Mouse (Mus musculus): Measurements from ENCODE around the gene Capn8.
A peak's percentile ranks its signal among the peaks of the same experiment; 100 is the strongest.

The Capn8 gene

GRCm38 (mm10) chr1:182564408-182565120 is at the start of gene Capn8:
TSS of gene Capn8 (plus strand) at chr1:182565007.
- no peaks in the 10 kb centered on the region for H3K36me3 ChIP-seq (ENCODE audit: insufficient read depth, low read length)
- H3K4me3 ChIP-seq (replicated peaks; ENCODE audit: low read length): no peak within 1 kb of the TSS
- H3K9me3 ChIP-seq (ENCODE audit: low read length): no peaks in the 10 kb centered on the region
- H3K4me1 ChIP-seq (replicated peaks; ENCODE audit: low read depth, low read length): peaks cover 40% of the 10 kb centered on the region
- H3K27me3 ChIP-seq (ENCODE audit: insufficient read depth, low read length): peaks cover 24% of the 10 kb centered on the region
- no peak for TF ChIP-seq NANOG (IDR thresholded peaks at IDR 0.05; ENCODE audit: borderline replicate concordance, low read length)
- TF ChIP-seq POU5F1 (IDR thresholded peaks at IDR 0.05; ENCODE audit: borderline replicate concordance, low read length): no peak
- peak; percentile 20; the same call in 1 of the 2 replicates for TF ChIP-seq CTCF (conservative IDR thresholded peaks at IDR 0.05; ENCODE audit: low read length)

- Histone ChIP-seq H3K27me3 (ENCODE audit: insufficient read depth, low read length) (peaks cover 82% of the 10 kb centered on the region), H3K4me1 (replicated peaks; ENCODE audit: low read depth, low read length) (peaks cover 67% of the 10 kb centered on the region), H3K4me3 (replicated peaks; ENCODE audit: low read length) (peak within 1 kb of the TSS; percentile 82), H3K9me3 (ENCODE audit: low read length) (no peaks in the 10 kb centered on the region), H3K36me3 (ENCODE audit: insufficient read depth, low read length) (no peaks in the 10 kb centered on the region)
- no peak for TF ChIP-seq NANOG (IDR thresholded peaks at IDR 0.05; ENCODE audit: borderline replicate concordance, low read length)
- no peak for TF ChIP-seq CTCF (conservative IDR thresholded peaks at IDR 0.05; ENCODE audit: low read length)
- TF ChIP-seq POU5F1 (IDR thresholded peaks at IDR 0.05; ENCODE audit: borderline replicate concordance, low read length): no peak
Observed at GRCm38 (mm10) chr1:182516758-182517676, 47.8 kb upstream of the Capn8 start, which contains the start of gene Capn2. TSS of gene Capn2 (minus strand) at chr1:182517608.

GRCm38 (mm10) chr1:182517677-182518011 is 47.2 kb upstream of the Capn8 start:
- Histone ChIP-seq H3K9me3 (ENCODE audit: low read length) (no peaks in the 10 kb centered on the region), H3K36me3 (ENCODE audit: insufficient read depth, low read length) (no peaks in the 10 kb centered on the region), H3K4me3 (replicated peaks; ENCODE audit: low read length) (peak overlapping the region; percentile 82), H3K4me1 (replicated peaks; ENCODE audit: low read depth, low read length) (peaks cover 61% of the 10 kb centered on the region), H3K27me3 (ENCODE audit: insufficient read depth, low read length) (peaks cover 82% of the 10 kb centered on the region)
- no peak for TF ChIP-seq POU5F1 (IDR thresholded peaks at IDR 0.05; ENCODE audit: borderline replicate concordance, low read length)
- TF ChIP-seq NANOG (IDR thresholded peaks at IDR 0.05; ENCODE audit: borderline replicate concordance, low read length): no peak
- no peak for TF ChIP-seq CTCF (conservative IDR thresholded peaks at IDR 0.05; ENCODE audit: low read length)

- Histone ChIP-seq H3K4me1 (replicated peaks; ENCODE audit: low read depth, low read length) (peaks cover 55% of the 10 kb centered on the region), H3K4me3 (replicated peaks; ENCODE audit: low read length) (0 out of 2 replicates have a peak overlapping the region, but pooled peaks have one; percentile 82), H3K9me3 (ENCODE audit: low read length) (no peaks in the 10 kb centered on the region), H3K27me3 (ENCODE audit: insufficient read depth, low read length) (peaks cover 86% of the 10 kb centered on the region), H3K36me3 (ENCODE audit: insufficient read depth, low read length) (no peaks in the 10 kb centered on the region)
- TF ChIP-seq CTCF (conservative IDR thresholded peaks at IDR 0.05; ENCODE audit: low read length): no peak
- TF ChIP-seq NANOG (IDR thresholded peaks at IDR 0.05; ENCODE audit: borderline replicate concordance, low read length): no peak
- TF ChIP-seq POU5F1 (IDR thresholded peaks at IDR 0.05; ENCODE audit: borderline replicate concordance, low read length): no peak
Observed at GRCm38 (mm10) chr1:182518143-182518680, 46.6 kb upstream of the Capn8 start.

- TF ChIP-seq NANOG (IDR thresholded peaks at IDR 0.05; ENCODE audit: borderline replicate concordance, low read length) (no peak), POU5F1 (IDR thresholded peaks at IDR 0.05; ENCODE audit: borderline replicate concordance, low read length) (no peak), CTCF (conservative IDR thresholded peaks at IDR 0.05; ENCODE audit: low read length) (no peak)
- Histone ChIP-seq H3K4me1 (replicated peaks; ENCODE audit: low read depth, low read length) (peaks cover 49% of the 10 kb centered on the region), H3K4me3 (replicated peaks; ENCODE audit: low read length) (no peak overlapping the region), H3K9me3 (ENCODE audit: low read length) (no peaks in the 10 kb centered on the region), H3K27me3 (ENCODE audit: insufficient read depth, low read length) (peaks cover 90% of the 10 kb centered on the region), H3K36me3 (ENCODE audit: insufficient read depth, low read length) (no peaks in the 10 kb centered on the region)
Observed at GRCm38 (mm10) chr1:182518811-182519210, 46.0 kb upstream of the Capn8 start.

GRCm38 (mm10) chr1:182519341-182519740 is 45.5 kb upstream of the Capn8 start:
- peaks cover 88% of the 10 kb centered on the region for H3K27me3 ChIP-seq (ENCODE audit: insufficient read depth, low read length)
- 0 out of 2 replicates have a peak overlapping the region, but pooled peaks have one; percentile 29 for H3K4me3 ChIP-seq (replicated peaks; ENCODE audit: low read length)
- peaks cover 48% of the 10 kb centered on the region for H3K4me1 ChIP-seq (replicated peaks; ENCODE audit: low read depth, low read length)
- H3K9me3 ChIP-seq (ENCODE audit: low read length): no peaks in the 10 kb centered on the region
- no peaks in the 10 kb centered on the region for H3K36me3 ChIP-seq (ENCODE audit: insufficient read depth, low read length)
- TF ChIP-seq NANOG (IDR thresholded peaks at IDR 0.05; ENCODE audit: borderline replicate concordance, low read length): no peak
- no peak for TF ChIP-seq POU5F1 (IDR thresholded peaks at IDR 0.05; ENCODE audit: borderline replicate concordance, low read length)
- no peak for TF ChIP-seq CTCF (conservative IDR thresholded peaks at IDR 0.05; ENCODE audit: low read length)

GRCm38 (mm10) chr1:182520091-182520937 is 44.5 kb upstream of the Capn8 start:
- Histone ChIP-seq H3K27me3 (ENCODE audit: insufficient read depth, low read length) (peaks cover 81% of the 10 kb centered on the region), H3K36me3 (ENCODE audit: insufficient read depth, low read length) (no peaks in the 10 kb centered on the region), H3K4me1 (replicated peaks; ENCODE audit: low read depth, low read length) (peaks cover 48% of the 10 kb centered on the region), H3K9me3 (ENCODE audit: low read length) (no peaks in the 10 kb centered on the region), H3K4me3 (replicated peaks; ENCODE audit: low read length) (peak overlapping the region; percentile 29)
- TF ChIP-seq NANOG (IDR thresholded peaks at IDR 0.05; ENCODE audit: borderline replicate concordance, low read length): no peak
- no peak for TF ChIP-seq POU5F1 (IDR thresholded peaks at IDR 0.05; ENCODE audit: borderline replicate concordance, low read length)
- no peak for TF ChIP-seq CTCF (conservative IDR thresholded peaks at IDR 0.05; ENCODE audit: low read length)
